Mouse (Mus musculus): ENCODE data around the gene Ocel1. TPM values are rescaled to one million over a fixed set of nuclear protein-coding genes. Genes with fewer than 3 reads are reported as not detected.

The Ocel1 gene
- total and polyA plus RNA-seq, 2 experiments: 8.0 to 9.2 TPM

GRCm38 (mm10) chr8:71368366-71368765, 2.7 kb upstream of the Ocel1 start:
- no peak for DNase-seq (ENCODE audit: extremely low read depth, low read depth, low spot score)
- H3K4me3 ChIP-seq (ENCODE audit: insufficient read depth, low read depth, low read length): no peak overlapping the region
- no peaks in the 10 kb centered on the region for H3K27me3 ChIP-seq (ENCODE audit: control insufficient read depth, insufficient read depth, low read length)
- no peak overlapping the region for H3K9ac ChIP-seq (ENCODE audit: low read depth, low read length)
- H3K79me2 ChIP-seq (ENCODE audit: control insufficient read depth, insufficient read depth, low read length): peaks cover 3% of the 10 kb centered on the region; the same call in 1 of the 2 replicates
- no peaks in the 10 kb centered on the region for H3K36me3 ChIP-seq (ENCODE audit: control insufficient read depth, insufficient read depth, low read length)
- no peak overlapping the region for H3K27ac ChIP-seq (replicated peaks; ENCODE audit: insufficient read depth, low read depth, low read length)
- no peak for TF ChIP-seq CTCF (IDR thresholded peaks at IDR 0.05; ENCODE audit: low read depth, low read length)
- peaks cover 12% of the 10 kb centered on the region for H3K4me1 ChIP-seq (ENCODE audit: control insufficient read depth, insufficient read depth, low read length)

- H3K9ac ChIP-seq (ENCODE audit: low read depth, low read length): no peak overlapping the region
- WGBS: 94% methylated on average over 10 of the region's 10 CpGs
- DNase-seq (ENCODE audit: extremely low read depth, low read depth, low spot score): no peak
- TF ChIP-seq CTCF (IDR thresholded peaks at IDR 0.05; ENCODE audit: low read depth, low read length): no peak
- no peak for TF ChIP-seq POLR2A (IDR thresholded peaks at IDR 0.05; ENCODE audit: extremely low read depth, insufficient read depth, low read length)
- no peak overlapping the region for H3K4me3 ChIP-seq (ENCODE audit: insufficient read depth, low read depth, low read length)
- peaks cover 3% of the 10 kb centered on the region; the same call in 1 of the 2 replicates for H3K79me2 ChIP-seq (ENCODE audit: control insufficient read depth, insufficient read depth, low read length)
- H3K4me1 ChIP-seq (ENCODE audit: control insufficient read depth, insufficient read depth, low read length): peaks cover 12% of the 10 kb centered on the region
- H3K27me3 ChIP-seq (ENCODE audit: control insufficient read depth, insufficient read depth, low read length): no peaks in the 10 kb centered on the region
- H3K36me3 ChIP-seq (ENCODE audit: control insufficient read depth, insufficient read depth, low read length): peaks cover 3% of the 10 kb centered on the region; the same call in 1 of the 2 replicates
- no peak overlapping the region for H3K27ac ChIP-seq (replicated peaks; ENCODE audit: insufficient read depth, low read depth, low read length)
Measured at GRCm38 (mm10) chr8:71369040-71369718, 1.9 kb upstream of the Ocel1 start.

GRCm38 (mm10) chr8:71370711-71371235, 325 bp upstream of the Ocel1 start:
- Histone ChIP-seq H3K4me3 (ENCODE audit: insufficient read depth, low read depth, low read length) (no peak overlapping the region), H3K27ac (replicated peaks; ENCODE audit: insufficient read depth, low read depth, low read length) (peak overlapping the region; percentile 38), H3K9ac (ENCODE audit: low read depth, low read length) (0 out of 2 replicates have a peak overlapping the region, but pooled peaks have one; percentile 13), H3K27me3 (ENCODE audit: control insufficient read depth, insufficient read depth, low read length) (no peaks in the 10 kb centered on the region), H3K36me3 (ENCODE audit: control insufficient read depth, insufficient read depth, low read length) (peaks cover 11% of the 10 kb centered on the region; the same call in 1 of the 2 replicates), H3K79me2 (ENCODE audit: control insufficient read depth, insufficient read depth, low read length) (peaks cover 6% of the 10 kb centered on the region; the same call in 1 of the 2 replicates), H3K4me1 (ENCODE audit: control insufficient read depth, insufficient read depth, low read length) (peaks cover 21% of the 10 kb centered on the region)
- WGBS: 14% methylated on average over 5 of the region's 5 CpGs
- TF ChIP-seq POLR2A (IDR thresholded peaks at IDR 0.05; ENCODE audit: extremely low read depth, insufficient read depth, low read length): no peak
- no peak for TF ChIP-seq CTCF (IDR thresholded peaks at IDR 0.05; ENCODE audit: low read depth, low read length)
- DNase-seq (ENCODE audit: extremely low read depth, low read depth, low spot score): no peak

GRCm38 (mm10) chr8:71372427-71372826, 1.3 kb downstream of the Ocel1 start:
- WGBS: 87% methylated on average over 12 of the region's 12 CpGs
- peaks cover 12% of the 10 kb centered on the region for H3K79me2 ChIP-seq (ENCODE audit: control insufficient read depth, insufficient read depth, low read length)
- peaks cover 11% of the 10 kb centered on the region for H3K36me3 ChIP-seq (ENCODE audit: control insufficient read depth, insufficient read depth, low read length)
- no peak for DNase-seq (ENCODE audit: extremely low read depth, low read depth, low spot score)
- peaks cover 33% of the 10 kb centered on the region for H3K4me1 ChIP-seq (ENCODE audit: control insufficient read depth, insufficient read depth, low read length)
- H3K27ac ChIP-seq (replicated peaks; ENCODE audit: insufficient read depth, low read depth, low read length): no peak overlapping the region
- no peak overlapping the region for H3K4me3 ChIP-seq (ENCODE audit: insufficient read depth, low read depth, low read length)
- H3K27me3 ChIP-seq (ENCODE audit: control insufficient read depth, insufficient read depth, low read length): no peaks in the 10 kb centered on the region
- H3K9ac ChIP-seq (ENCODE audit: low read depth, low read length): peak overlapping the region; percentile 18; the same call in 1 of the 2 replicates
- TF ChIP-seq CTCF (IDR thresholded peaks at IDR 0.05; ENCODE audit: low read depth, low read length) (no peak), POLR2A (IDR thresholded peaks at IDR 0.05; ENCODE audit: extremely low read depth, insufficient read depth, low read length) (no peak)

DNA sequence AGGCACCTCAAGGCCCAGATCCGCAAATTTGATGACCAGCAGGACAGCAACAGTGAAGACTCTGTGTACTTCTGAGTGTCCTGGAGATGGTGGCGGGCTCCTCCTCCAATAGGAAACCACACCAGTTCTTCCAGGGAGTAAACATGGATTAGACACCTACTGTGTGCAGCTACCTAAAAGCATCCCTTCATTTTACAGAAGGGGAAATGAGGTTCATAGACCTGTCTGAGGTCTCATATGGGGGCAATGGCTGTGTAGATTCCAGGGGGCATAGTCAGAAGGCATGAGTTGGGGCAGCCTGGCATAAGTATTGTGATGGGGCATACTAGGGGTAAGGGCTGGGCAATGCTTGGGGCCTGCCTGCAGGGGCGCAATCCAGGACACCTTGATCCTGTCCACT, 1.9 kb downstream of the Ocel1 start:
- WGBS: 86% methylated on average over 3 of the region's 3 CpGs
- TF ChIP-seq CTCF (IDR thresholded peaks at IDR 0.05; ENCODE audit: low read depth, low read length) (no peak), POLR2A (IDR thresholded peaks at IDR 0.05; ENCODE audit: extremely low read depth, insufficient read depth, low read length) (no peak)
- H3K4me1 ChIP-seq (ENCODE audit: control insufficient read depth, insufficient read depth, low read length): peaks cover 30% of the 10 kb centered on the region
- H3K27ac ChIP-seq (replicated peaks; ENCODE audit: insufficient read depth, low read depth, low read length): no peak overlapping the region
- no peak overlapping the region for H3K4me3 ChIP-seq (ENCODE audit: insufficient read depth, low read depth, low read length)
- peaks cover 9% of the 10 kb centered on the region for H3K79me2 ChIP-seq (ENCODE audit: control insufficient read depth, insufficient read depth, low read length)
- peak; percentile 11 for DNase-seq (ENCODE audit: extremely low read depth, low read depth, low spot score)
- peaks cover 13% of the 10 kb centered on the region for H3K36me3 ChIP-seq (ENCODE audit: control insufficient read depth, insufficient read depth, low read length)
- no peaks in the 10 kb centered on the region for H3K27me3 ChIP-seq (ENCODE audit: control insufficient read depth, insufficient read depth, low read length)
- no peak overlapping the region for H3K9ac ChIP-seq (ENCODE audit: low read depth, low read length)
